Mouse (Mus musculus): ENCODE measurements around the gene Dlg2. TPM values are rescaled to one million over a fixed set of nuclear protein-coding genes. Genes with fewer than 3 reads are reported as not detected.

The Dlg2 gene
- polyA plus RNA-seq, 1 experiment from 2014 or later, result 1.4 TPM

- Histone ChIP-seq H3K27me3 (no peaks in the 10 kb centered on the region), H3K9me3 (replicated peaks) (no peaks in the 10 kb centered on the region), H3K36me3 (no peaks in the 10 kb centered on the region), H3K4me3 (replicated peaks) (peak overlapping the region; percentile 12), H3K4me2 (peak overlapping the region; percentile 48), H3K27ac (no peak overlapping the region), H3K4me1 (peaks cover 10% of the 10 kb centered on the region), H3K9ac (no peak overlapping the region)
- ATAC-seq (replicated peaks; ENCODE audit: low FRiP score), result no peak
- WGBS, result 39% methylated on average over 12 of the region's 12 CpGs
Observed at GRCm38 (mm10) chr7:92235541-92236031, 1759.1 kb downstream of the Dlg2 start.

GRCm38 (mm10) chr7:92240908-92241307 lies 1764.4 kb downstream of the Dlg2 start:
- Histone ChIP-seq H3K9ac (no peak overlapping the region), H3K27me3 (no peaks in the 10 kb centered on the region), H3K27ac (no peak overlapping the region), H3K4me3 (replicated peaks) (no peak overlapping the region), H3K36me3 (no peaks in the 10 kb centered on the region), H3K4me2 (no peak overlapping the region), H3K9me3 (replicated peaks) (no peaks in the 10 kb centered on the region), H3K4me1 (no peaks in the 10 kb centered on the region)
- 77% methylated on average over 2 of the region's 2 CpGs for WGBS
- ATAC-seq (replicated peaks; ENCODE audit: low FRiP score), result no peak

- no peak for ATAC-seq (replicated peaks; ENCODE audit: low FRiP score)
- Histone ChIP-seq H3K9me3 (replicated peaks) (no peaks in the 10 kb centered on the region), H3K9ac (no peak overlapping the region), H3K4me2 (no peak overlapping the region), H3K4me3 (replicated peaks) (no peak overlapping the region), H3K4me1 (no peaks in the 10 kb centered on the region), H3K36me3 (no peaks in the 10 kb centered on the region), H3K27ac (no peak overlapping the region), H3K27me3 (no peaks in the 10 kb centered on the region)
- 90% methylated on average over 3 of the region's 3 CpGs for WGBS
Observed at GRCm38 (mm10) chr7:92247594-92247993, 1771.1 kb downstream of the Dlg2 start.

- 69% methylated on average over 5 of the region's 5 CpGs for WGBS
- no peaks in the 10 kb centered on the region for H3K4me1 ChIP-seq
Observed at GRCm38 (mm10) chr7:92248619-92249018, 1772.1 kb downstream of the Dlg2 start.

GRCm38 (mm10) chr7:92258148-92258547 lies 1781.7 kb downstream of the Dlg2 start:
- no peak overlapping the region for H3K27ac ChIP-seq
- ATAC-seq (replicated peaks; ENCODE audit: low FRiP score), result no peak
- 91% methylated on average over 4 of the region's 4 CpGs for WGBS

More at GRCm38 (mm10) chr7:92248619-92249018, 1772.1 kb downstream of the Dlg2 start:
- Histone ChIP-seq H3K27me3 (no peaks in the 10 kb centered on the region), H3K4me3 (replicated peaks) (no peak overlapping the region), H3K27ac (no peak overlapping the region), H3K4me2 (no peak overlapping the region), H3K36me3 (no peaks in the 10 kb centered on the region), H3K9ac (no peak overlapping the region), H3K9me3 (replicated peaks) (no peaks in the 10 kb centered on the region)
- ATAC-seq (replicated peaks; ENCODE audit: low FRiP score), result no peak

GRCm38 (mm10) chr7:92258701-92259100 lies 1782.2 kb downstream of the Dlg2 start:
- peak; percentile 88 for ATAC-seq (replicated peaks; ENCODE audit: low FRiP score)
- H3K36me3 ChIP-seq, result no peaks in the 10 kb centered on the region
- H3K4me3 ChIP-seq (replicated peaks), result no peak overlapping the region
- H3K9me3 ChIP-seq (replicated peaks), result no peaks in the 10 kb centered on the region
- H3K27ac ChIP-seq, result no peak overlapping the region
- H3K9ac ChIP-seq, result no peak overlapping the region
- H3K4me1 ChIP-seq, result no peaks in the 10 kb centered on the region
- H3K4me2 ChIP-seq, result no peak overlapping the region
- no peaks in the 10 kb centered on the region for H3K27me3 ChIP-seq
- 68% methylated on average over 3 of the region's 3 CpGs for WGBS

More at GRCm38 (mm10) chr7:92258148-92258547, 1781.7 kb downstream of the Dlg2 start:
- no peak overlapping the region for H3K9ac ChIP-seq
- no peaks in the 10 kb centered on the region for H3K9me3 ChIP-seq (replicated peaks)
- no peaks in the 10 kb centered on the region for H3K36me3 ChIP-seq
- no peak overlapping the region for H3K4me3 ChIP-seq (replicated peaks)
- no peaks in the 10 kb centered on the region for H3K27me3 ChIP-seq
- H3K4me2 ChIP-seq, result no peak overlapping the region
- H3K4me1 ChIP-seq, result no peaks in the 10 kb centered on the region

- no peak overlapping the region for H3K27ac ChIP-seq
- H3K36me3 ChIP-seq, result no peaks in the 10 kb centered on the region
- no peaks in the 10 kb centered on the region for H3K4me1 ChIP-seq
- H3K4me3 ChIP-seq (replicated peaks), result no peak overlapping the region
- H3K27me3 ChIP-seq, result no peaks in the 10 kb centered on the region
- 81% methylated on average over 3 of the region's 3 CpGs for WGBS
- H3K4me2 ChIP-seq, result no peak overlapping the region
- H3K9me3 ChIP-seq (replicated peaks), result no peaks in the 10 kb centered on the region
- no peak overlapping the region for H3K9ac ChIP-seq
- no peak for ATAC-seq (replicated peaks; ENCODE audit: low FRiP score)
Observed at GRCm38 (mm10) chr7:92264325-92264724, 1787.9 kb downstream of the Dlg2 start.

- Histone ChIP-seq H3K27me3 (no peaks in the 10 kb centered on the region), H3K27ac (no peak overlapping the region), H3K9me3 (replicated peaks) (no peaks in the 10 kb centered on the region), H3K9ac (no peak overlapping the region), H3K4me1 (no peaks in the 10 kb centered on the region), H3K4me3 (replicated peaks) (no peak overlapping the region), H3K4me2 (no peak overlapping the region), H3K36me3 (no peaks in the 10 kb centered on the region)
- ATAC-seq (replicated peaks; ENCODE audit: low FRiP score), result no peak
Observed at GRCm38 (mm10) chr7:92264964-92265363, 1788.5 kb downstream of the Dlg2 start.

GRCm38 (mm10) chr7:92275353-92275752 lies 1798.9 kb downstream of the Dlg2 start:
- Histone ChIP-seq H3K27me3 (no peaks in the 10 kb centered on the region), H3K9ac (no peak overlapping the region), H3K4me1 (no peaks in the 10 kb centered on the region), H3K36me3 (no peaks in the 10 kb centered on the region), H3K9me3 (replicated peaks) (no peaks in the 10 kb centered on the region), H3K4me2 (no peak overlapping the region), H3K27ac (no peak overlapping the region), H3K4me3 (replicated peaks) (no peak overlapping the region)
- WGBS, result 82% methylated on average over 4 of the region's 4 CpGs
- ATAC-seq (replicated peaks; ENCODE audit: low FRiP score), result peak; percentile 54; the same call in 1 of the 2 replicates

- H3K4me1 ChIP-seq, result no peaks in the 10 kb centered on the region
- no peak for ATAC-seq (replicated peaks; ENCODE audit: low FRiP score)
- H3K4me3 ChIP-seq (replicated peaks), result no peak overlapping the region
- H3K9ac ChIP-seq, result no peak overlapping the region
- no peak overlapping the region for H3K27ac ChIP-seq
- no peak overlapping the region for H3K4me2 ChIP-seq
- no peaks in the 10 kb centered on the region for H3K27me3 ChIP-seq
- no peaks in the 10 kb centered on the region for H3K36me3 ChIP-seq
- 68% methylated on average over 4 of the region's 4 CpGs for WGBS
- H3K9me3 ChIP-seq (replicated peaks), result no peaks in the 10 kb centered on the region
Observed at GRCm38 (mm10) chr7:92277629-92278028, 1801.2 kb downstream of the Dlg2 start.

- Histone ChIP-seq H3K27ac (no peak overlapping the region), H3K36me3 (no peaks in the 10 kb centered on the region), H3K9ac (no peak overlapping the region), H3K4me3 (replicated peaks) (no peak overlapping the region), H3K4me1 (no peaks in the 10 kb centered on the region), H3K27me3 (no peaks in the 10 kb centered on the region), H3K4me2 (no peak overlapping the region), H3K9me3 (replicated peaks) (no peaks in the 10 kb centered on the region)
- ATAC-seq (replicated peaks; ENCODE audit: low FRiP score), result no peak
- 34% methylated on average over 7 of the region's 7 CpGs for WGBS
Observed at GRCm38 (mm10) chr7:92280925-92281324, 1804.5 kb downstream of the Dlg2 start.

GRCm38 (mm10) chr7:92287058-92287457 lies 1810.6 kb downstream of the Dlg2 start:
- H3K36me3 ChIP-seq, result no peaks in the 10 kb centered on the region
- H3K9ac ChIP-seq, result no peak overlapping the region
- no peak overlapping the region for H3K4me2 ChIP-seq
- H3K27ac ChIP-seq, result no peak overlapping the region
- no peak for ATAC-seq (replicated peaks; ENCODE audit: low FRiP score)
- WGBS, result 16% methylated on average over 1 of the region's 1 CpGs
- H3K27me3 ChIP-seq, result no peaks in the 10 kb centered on the region
- H3K4me1 ChIP-seq, result no peaks in the 10 kb centered on the region
- no peaks in the 10 kb centered on the region for H3K9me3 ChIP-seq (replicated peaks)
- H3K4me3 ChIP-seq (replicated peaks), result no peak overlapping the region

- Histone ChIP-seq H3K9me3 (replicated peaks) (no peaks in the 10 kb centered on the region), H3K27me3 (no peaks in the 10 kb centered on the region), H3K4me3 (replicated peaks) (no peak overlapping the region), H3K27ac (no peak overlapping the region), H3K4me1 (no peaks in the 10 kb centered on the region), H3K9ac (no peak overlapping the region), H3K36me3 (no peaks in the 10 kb centered on the region), H3K4me2 (no peak overlapping the region)
- ATAC-seq (replicated peaks; ENCODE audit: low FRiP score), result no peak
- WGBS, result 87% methylated on average over 3 of the region's 3 CpGs
Observed at GRCm38 (mm10) chr7:92288814-92289213, 1812.3 kb downstream of the Dlg2 start.

All from kidney, embryonic 15.5 days (tissue).